ENCODE assay signal across 27 mouse cellular contexts in genomic region chr16:13895740-13896139, GRCm38 (mm10). TPM values are rescaled to one million over a fixed set of nuclear protein-coding genes. Genes with fewer than 3 reads are reported as not detected.
DNase-seq lines count a peak whose midpoint lies in the region; ATAC-seq lines count a peak whose summit lies in the region.
"Had no signal": no experiment of that assay in that cellular context is flagged by ENCODE, and none has a peak within 500 bp of the region (broad histone marks: within the 10 kb centered on the region; RNA-seq: fewer than 3 reads in every experiment).

No protein-coding gene starts in this region.

- H3K36me3 ChIP-seq in liver, embryonic 13.5 days, result no peaks in the 10 kb centered on the region
- H3K36me3 ChIP-seq: embryonic facial prominence, embryonic 13.5 days; embryonic facial prominence, embryonic 15.5 days; forebrain, embryonic 10.5 days; forebrain, embryonic 12.5 days had no signal

- no peak overlapping the region for H3K27ac ChIP-seq in liver, embryonic 13.5 days
- H3K27ac ChIP-seq: embryonic facial prominence, embryonic 13.5 days; embryonic facial prominence, embryonic 15.5 days; forebrain, embryonic 10.5 days; forebrain, embryonic 12.5 days had no signal

- peak; percentile 49; the same call in 1 of the 2 replicates for ATAC-seq in liver, embryonic 13.5 days (ENCODE audit: low read depth)
- peak; percentile 64 for ATAC-seq in megakaryocyte-erythroid progenitor cell, adult 5-6 weeks (replicated peaks; ENCODE audit: low FRiP score, low TSS enrichment, poor library complexity, severe bottlenecking)
- ATAC-seq: CD4-positive, CD25-positive, alpha-beta regulatory T cell, adult 4 months; forebrain, embryonic 14.5 days; forebrain, embryonic 16.5 days had no signal

- H3K4me1 ChIP-seq in liver, embryonic 13.5 days (replicated peaks), result peaks cover 28% of the 10 kb centered on the region
- H3K4me1 ChIP-seq: embryonic facial prominence, embryonic 13.5 days; embryonic facial prominence, embryonic 15.5 days; forebrain, embryonic 10.5 days; forebrain, embryonic 12.5 days had no signal

- 53% methylated on average over 3 of the region's 3 CpGs for WGBS in liver, embryonic 13.5 days (ENCODE audit: insufficient replicate concordance)

- H3K4me3 ChIP-seq in liver, embryonic 13.5 days (replicated peaks), result no peak overlapping the region
- H3K4me3 ChIP-seq: embryonic facial prominence, embryonic 13.5 days; embryonic facial prominence, embryonic 15.5 days; erythroblast, embryonic 14.5 days; forebrain, embryonic 10.5 days; forebrain, embryonic 12.5 days had no signal

- intact Hi-C loops in heart, postnatal 14 days (cut with DNase I), result no loop called here

- no peaks in the 10 kb centered on the region for H3K27me3 ChIP-seq in liver, embryonic 13.5 days
- H3K27me3 ChIP-seq: CH12.LX; embryonic facial prominence, embryonic 13.5 days; embryonic facial prominence, embryonic 15.5 days; forebrain, embryonic 12.5 days had no signal

- no peak overlapping the region for H3K4me2 ChIP-seq in liver, embryonic 13.5 days
- H3K4me2 ChIP-seq: embryonic facial prominence, embryonic 13.5 days; embryonic facial prominence, embryonic 15.5 days; forebrain, embryonic 12.5 days had no signal

- no peaks in the 10 kb centered on the region for H3K9me3 ChIP-seq in liver, embryonic 13.5 days (replicated peaks)
- H3K9me3 ChIP-seq: embryonic facial prominence, embryonic 13.5 days; embryonic facial prominence, embryonic 15.5 days; forebrain, embryonic 10.5 days; forebrain, embryonic 12.5 days; G1E had no signal

- peak; percentile 71 for DNase-seq in heart, adult 11 months
- no peak for DNase-seq in heart, postnatal 14 days
- no peak for DNase-seq in liver, embryonic 13.5 days
- no peak for DNase-seq in liver
- DNase-seq in kidney, postnatal 4 days, result no peak
- DNase-seq: adrenal gland, adult 2 months; adrenal gland, postnatal 10 days; adrenal gland, postnatal 25 days; B cell, adult 2 months; cerebellum, adult 11 months; cerebellum, adult 18-20 months; cerebellum, adult 8-10 months; cerebellum, adult 9-11 months; cerebellum, postnatal 14 days; cerebellum, postnatal 36 days; embryo, embryonic 11 days had no signal

- H3K9ac ChIP-seq in liver, embryonic 13.5 days, result no peak overlapping the region
- H3K9ac ChIP-seq: embryonic facial prominence, embryonic 13.5 days; embryonic facial prominence, embryonic 15.5 days; forebrain, embryonic 12.5 days had no signal

RNA-seq across cellular contexts. Expression of gene Pdxdc1, which starts 7.2 kb away (rescaled TPM):
- 10 to 100 TPM; 69.7 to 72.4 TPM for total RNA-seq in heart, postnatal 14 days (2021)
- polyA plus RNA-seq in liver, embryonic 13.5 days (2015; fragmentation: Nextera tagmentation; extraction: Ambion mirVana), result 24.2 and 28.0 TPM in 2 replicates
- 58.3 and 58.5 TPM in 2 replicates for total RNA-seq in megakaryocyte-erythroid progenitor cell, adult 5-6 weeks (2014; fragmentation: Nextera tagmentation)
- 45.7 and 74.5 TPM in 2 replicates for total RNA-seq in megakaryocyte-erythroid progenitor cell, adult 5-6 weeks (2017)

RNA-seq across cellular contexts. Expression of gene Mpv17l, which starts 7.2 kb away (rescaled TPM):
- under 1 TPM; 0.59 to 0.79 TPM for total RNA-seq in heart, postnatal 14 days (2021)
- 1.1 and 1.4 TPM in 2 replicates for polyA plus RNA-seq in liver, embryonic 13.5 days (2015; fragmentation: Nextera tagmentation; extraction: Ambion mirVana)
- 0.22 and 2.0 TPM in 2 replicates for total RNA-seq in megakaryocyte-erythroid progenitor cell, adult 5-6 weeks (2014; fragmentation: Nextera tagmentation)
- total RNA-seq in megakaryocyte-erythroid progenitor cell, adult 5-6 weeks (2017), result 0.99 and 1.8 TPM in 2 replicates
- polyA plus RNA-seq: erythroblast, embryonic 14.5 days had no signal
